In genomic region chr16:45810155-45810554, GRCm38 (mm10) we compare ENCODE assay signal across 10 mouse cellular contexts.
DNase-seq lines count a peak whose midpoint lies in the region; ATAC-seq and TF ChIP-seq lines count a peak whose summit lies in the region.
"Had no signal": no experiment of that assay in that cellular context is flagged by ENCODE, and none has a peak within 500 bp of the region (broad histone marks: within the 10 kb centered on the region; RNA-seq: fewer than 3 reads in every experiment).

No protein-coding gene starts in this region.

- TF ChIP-seq POLR2A in heart, adult 2 months (IDR thresholded peaks at IDR 0.05; ENCODE audit: insufficient read depth, low read depth, low read length): no peak

- TF ChIP-seq EP300 in heart, adult 2 months (IDR thresholded peaks at IDR 0.05; ENCODE audit: insufficient read depth, low read depth, low read length): no peak

- H3K27me3 ChIP-seq in embryonic facial prominence, embryonic 12.5 days: no peaks in the 10 kb centered on the region
- no peaks in the 10 kb centered on the region for H3K27me3 ChIP-seq in embryonic facial prominence, embryonic 10.5 days (replicated peaks; ENCODE audit: low read depth, poor library complexity, severe bottlenecking)
- no peaks in the 10 kb centered on the region for H3K27me3 ChIP-seq in heart, adult 2 months (ENCODE audit: control insufficient read depth, insufficient read depth, low read length)
- no peaks in the 10 kb centered on the region for H3K27me3 ChIP-seq in limb, embryonic 13.5 days
- H3K27me3 ChIP-seq in stomach, embryonic 14.5 days (ENCODE audit: control insufficient read depth, insufficient read depth, low read length): no peaks in the 10 kb centered on the region
- H3K27me3 ChIP-seq: hindbrain, embryonic 15.5 days; midbrain, embryonic 13.5 days had no signal

- H3K79me2 ChIP-seq in heart, adult 2 months (replicated peaks; ENCODE audit: control insufficient read depth, insufficient read depth, low read length): peaks cover 3% of the 10 kb centered on the region

- no peak overlapping the region for H3K9ac ChIP-seq in embryonic facial prominence, embryonic 12.5 days
- no peak overlapping the region for H3K9ac ChIP-seq in heart, adult 2 months (ENCODE audit: low read depth, low read length)
- no peak overlapping the region for H3K9ac ChIP-seq in limb, embryonic 13.5 days
- no peak overlapping the region for H3K9ac ChIP-seq in stomach, embryonic 14.5 days (replicated peaks; ENCODE audit: low read depth, low read length)
- H3K9ac ChIP-seq: hindbrain, embryonic 15.5 days; midbrain, embryonic 13.5 days had no signal

- peaks cover 14% of the 10 kb centered on the region; the same call in 1 of the 2 replicates for H3K4me1 ChIP-seq in embryonic facial prominence, embryonic 12.5 days
- H3K4me1 ChIP-seq in embryonic facial prominence, embryonic 10.5 days: peaks cover 9% of the 10 kb centered on the region; the same call in 1 of the 2 replicates
- H3K4me1 ChIP-seq in heart, adult 2 months (ENCODE audit: control insufficient read depth, insufficient read depth, low read length): peaks cover 5% of the 10 kb centered on the region
- peaks cover 25% of the 10 kb centered on the region for H3K4me1 ChIP-seq in limb, embryonic 13.5 days
- H3K4me1 ChIP-seq in stomach, embryonic 14.5 days (ENCODE audit: control insufficient read depth, insufficient read depth, low read length): peaks cover 13% of the 10 kb centered on the region; the same call in 1 of the 2 replicates
- H3K4me1 ChIP-seq: hindbrain, embryonic 15.5 days; midbrain, embryonic 13.5 days had no signal

- ATAC-seq in embryonic facial prominence, embryonic 12.5 days (ENCODE audit: insufficient number of reproducible peaks, insufficient read depth, low FRiP score, low TSS enrichment): no peak
- peak; percentile 72 for ATAC-seq in limb, embryonic 13.5 days (ENCODE audit: low FRiP score, low read depth)
- ATAC-seq in stomach, embryonic 14.5 days (ENCODE audit: insufficient number of reproducible peaks, insufficient read depth, low FRiP score, low read depth): 0 out of 2 replicates have a peak, but pooled peaks have one; percentile 56
- ATAC-seq: midbrain, embryonic 13.5 days had no signal

- 0 out of 2 replicates have a peak overlapping the region, but pooled peaks have one; percentile 61 for H3K27ac ChIP-seq in embryonic facial prominence, embryonic 12.5 days
- H3K27ac ChIP-seq in embryonic facial prominence, embryonic 10.5 days (replicated peaks): no peak overlapping the region; the same call in 1 of the 2 replicates
- peak overlapping the region; percentile 24; the same call in 1 of the 2 replicates for H3K27ac ChIP-seq in heart, adult 2 months
- H3K27ac ChIP-seq in limb, embryonic 13.5 days: peak overlapping the region; percentile 79; the same call in 1 of the 2 replicates
- H3K27ac ChIP-seq in stomach, embryonic 14.5 days (ENCODE audit: low read length): no peak overlapping the region; the same call in 1 of the 2 replicates
- H3K27ac ChIP-seq: hindbrain, embryonic 15.5 days; midbrain, embryonic 13.5 days had no signal

- peaks cover 29% of the 10 kb centered on the region for H3K36me3 ChIP-seq in embryonic facial prominence, embryonic 12.5 days
- H3K36me3 ChIP-seq in embryonic facial prominence, embryonic 10.5 days (replicated peaks): peaks cover 41% of the 10 kb centered on the region
- peaks cover 13% of the 10 kb centered on the region for H3K36me3 ChIP-seq in heart, adult 2 months (ENCODE audit: control insufficient read depth, insufficient read depth, low read length)
- H3K36me3 ChIP-seq in limb, embryonic 13.5 days: peaks cover 42% of the 10 kb centered on the region
- peaks cover 14% of the 10 kb centered on the region; the same call in 1 of the 2 replicates for H3K36me3 ChIP-seq in stomach, embryonic 14.5 days (ENCODE audit: control insufficient read depth, insufficient read depth, low read length)
- H3K36me3 ChIP-seq: hindbrain, embryonic 15.5 days had no signal

- no peak for TF ChIP-seq CTCF in heart, adult 2 months (IDR thresholded peaks at IDR 0.05)

- no peak overlapping the region for H3K4me3 ChIP-seq in embryonic facial prominence, embryonic 12.5 days
- no peak overlapping the region for H3K4me3 ChIP-seq in embryonic facial prominence, embryonic 10.5 days
- H3K4me3 ChIP-seq in heart, adult 2 months: no peak overlapping the region
- H3K4me3 ChIP-seq in limb, embryonic 13.5 days: no peak overlapping the region
- no peak overlapping the region for H3K4me3 ChIP-seq in stomach, embryonic 14.5 days (ENCODE audit: low read depth, low read length)
- H3K4me3 ChIP-seq: hindbrain, embryonic 15.5 days; midbrain, embryonic 13.5 days had no signal

- 72% methylated on average over 2 of the region's 2 CpGs for WGBS in embryonic facial prominence, embryonic 12.5 days
- WGBS in embryonic facial prominence, embryonic 10.5 days: 76% methylated on average over 2 of the region's 2 CpGs
- 41% methylated on average over 2 of the region's 2 CpGs for WGBS in heart, adult 2 months
- WGBS in limb, embryonic 13.5 days: 16% methylated on average over 2 of the region's 2 CpGs
- WGBS in stomach, embryonic 14.5 days: 36% methylated on average over 2 of the region's 2 CpGs

- DNase-seq in embryonic facial prominence, embryonic 10.5 days (ENCODE audit: low spot score): no peak
- peak; percentile 47 to 62 for DNase-seq in heart, adult 2 months
- DNase-seq in cerebellum, adult 8-10 months: no peak
- no peak for DNase-seq in frontal cortex, postnatal 14 days (ENCODE audit: low spot score in 2 of 2)
- no peak for DNase-seq in cerebellum, adult 11-12 months

- intact Hi-C loops in heart, adult 2 months (cut with DNase I): loop anchor here (2.0 kb wide), 1 partner anchor 13 kb away; no protein-coding TSS in a partner anchor

- no peaks in the 10 kb centered on the region for H3K9me3 ChIP-seq in embryonic facial prominence, embryonic 12.5 days
- H3K9me3 ChIP-seq in embryonic facial prominence, embryonic 10.5 days: no peaks in the 10 kb centered on the region
- H3K9me3 ChIP-seq in limb, embryonic 13.5 days: no peaks in the 10 kb centered on the region
- no peaks in the 10 kb centered on the region for H3K9me3 ChIP-seq in stomach, embryonic 14.5 days (ENCODE audit: control insufficient read depth, low read depth, low read length)
- H3K9me3 ChIP-seq: hindbrain, embryonic 15.5 days; midbrain, embryonic 13.5 days had no signal

- no peak overlapping the region for H3K4me2 ChIP-seq in embryonic facial prominence, embryonic 12.5 days (replicated peaks)
- no peak overlapping the region for H3K4me2 ChIP-seq in limb, embryonic 13.5 days (replicated peaks)
- H3K4me2 ChIP-seq in stomach, embryonic 14.5 days (replicated peaks; ENCODE audit: low read depth, low read length): no peak overlapping the region
- H3K4me2 ChIP-seq: hindbrain, embryonic 15.5 days; midbrain, embryonic 13.5 days had no signal

Comparison
In these comparisons a context has a peak if more than half of its experiments do, and no peak if none do; other contexts are left out.
1. H3K27ac ChIP-seq: peak in embryonic facial prominence, embryonic 12.5 days (single experiment), heart, adult 2 months (single experiment) and limb, embryonic 13.5 days (single experiment); none in embryonic facial prominence, embryonic 10.5 days (single experiment) and stomach, embryonic 14.5 days (single experiment).
2. DNase-seq: peak in heart, adult 2 months (2 of 2); none in embryonic facial prominence, embryonic 10.5 days (single experiment), cerebellum, adult 8-10 months (single experiment), frontal cortex, postnatal 14 days (0 of 2) and cerebellum, adult 11-12 months (single experiment).